17 mouse cellular contexts compared by ENCODE assay signal in the genomic region with DNA sequence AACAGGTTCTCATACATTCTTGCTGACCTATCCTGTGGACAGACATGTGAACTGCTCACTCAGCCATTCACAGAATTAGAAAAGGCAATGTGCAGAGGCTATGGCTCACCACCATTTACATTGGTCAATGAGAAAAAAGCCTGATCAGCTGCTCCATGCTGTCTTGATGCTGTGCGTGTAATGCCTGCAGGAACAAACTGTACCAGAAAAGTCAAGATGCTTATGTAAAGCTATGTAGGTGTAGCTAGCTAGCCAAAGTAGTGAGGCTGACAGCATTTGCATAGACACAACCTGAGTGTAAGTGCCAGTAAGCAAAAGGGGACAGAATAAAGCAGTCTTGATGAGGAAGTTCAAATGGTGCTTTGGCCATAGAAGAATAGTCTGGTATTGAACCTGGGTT.
"Had no signal": no experiment of that assay in that cellular context is flagged by ENCODE, and none has a peak within 500 bp of the region (broad histone marks: within the 10 kb centered on the region; RNA-seq: fewer than 3 reads in every experiment).

No protein-coding gene starts in this region.

- H3K9ac ChIP-seq: liver, postnatal 0 days; lung, embryonic 15.5 days; midbrain, embryonic 13.5 days; midbrain, embryonic 15.5 days; neural tube, embryonic 12.5 days; stomach, embryonic 15.5 days had no signal

- DNase-seq: liver, postnatal 0 days; lung, adult 2 months; lung, postnatal 14 days; lung, postnatal 36 days; thymus, adult 2 months; thymus, postnatal 25 days; thymus, postnatal 4 days had no signal

- H3K4me2 ChIP-seq: lung, embryonic 15.5 days; midbrain, embryonic 11.5 days; midbrain, embryonic 13.5 days; midbrain, embryonic 15.5 days; neural tube, embryonic 12.5 days; stomach, embryonic 15.5 days had no signal

- H3K27me3 ChIP-seq: lung, embryonic 15.5 days; megakaryocyte, embryonic 14.5 days; midbrain, embryonic 13.5 days; midbrain, embryonic 15.5 days; neural tube, embryonic 12.5 days; stomach, embryonic 15.5 days had no signal

- H3K4me1 ChIP-seq: megakaryocyte, embryonic 14.5 days; midbrain, embryonic 13.5 days; midbrain, embryonic 15.5 days; neural tube, embryonic 12.5 days; stomach, embryonic 15.5 days had no signal

- H3K36me3 ChIP-seq: lung, embryonic 15.5 days; midbrain, embryonic 13.5 days; midbrain, embryonic 15.5 days; neural tube, embryonic 12.5 days; stomach, embryonic 15.5 days had no signal

- H3K4me3 ChIP-seq: lung, embryonic 15.5 days; megakaryocyte, embryonic 14.5 days; midbrain, embryonic 13.5 days; midbrain, embryonic 15.5 days; neural tube, embryonic 12.5 days; stomach, embryonic 15.5 days had no signal

- H3K9me3 ChIP-seq: lung, embryonic 15.5 days; midbrain, embryonic 13.5 days; midbrain, embryonic 15.5 days; neural tube, embryonic 12.5 days; stomach, embryonic 15.5 days had no signal

- H3K27ac ChIP-seq: lung, embryonic 15.5 days; macrophage; midbrain, embryonic 13.5 days; midbrain, embryonic 15.5 days; neural tube, embryonic 12.5 days; stomach, embryonic 15.5 days; stomach, postnatal 0 days had no signal

- ATAC-seq: liver, postnatal 0 days; lung, postnatal 0 days; midbrain, embryonic 13.5 days; midbrain, embryonic 15.5 days had no signal
